In genomic region chr13:92817357-92817756, GRCm38 (mm10) we compare ENCODE assay signal across 28 mouse cellular contexts. TPM values are rescaled to one million over a fixed set of nuclear protein-coding genes. Genes with fewer than 3 reads are reported as not detected.
DNase-seq lines count a peak whose midpoint lies in the region; ATAC-seq and TF ChIP-seq lines count a peak whose summit lies in the region.
"Had no signal": no experiment of that assay in that cellular context is flagged by ENCODE, and none has a peak within 500 bp of the region (broad histone marks: within the 10 kb centered on the region; RNA-seq: fewer than 3 reads in every experiment).

No protein-coding gene starts in this region.

- ATAC-seq in kidney, postnatal 0 days (replicated peaks; ENCODE audit: low FRiP score, low read depth) = no peak; the same call in 1 of the 2 replicates
- ATAC-seq in heart, postnatal 0 days (ENCODE audit: insufficient read depth, low read depth) = peak; percentile 55; the same call in 1 of the 2 replicates
- ATAC-seq: forebrain, postnatal 0 days; hindbrain, embryonic 16.5 days; liver, embryonic 12.5 days; liver, postnatal 0 days had no signal

- no peaks in the 10 kb centered on the region for H3K9me3 ChIP-seq in heart, embryonic 10.5 days
- no peaks in the 10 kb centered on the region for H3K9me3 ChIP-seq in kidney, postnatal 0 days (replicated peaks; ENCODE audit: low read length)
- no peaks in the 10 kb centered on the region for H3K9me3 ChIP-seq in heart, postnatal 0 days (replicated peaks; ENCODE audit: control insufficient read depth, low read length)
- H3K9me3 ChIP-seq: embryonic facial prominence, embryonic 15.5 days; forebrain, embryonic 12.5 days; liver, embryonic 12.5 days; neural tube, embryonic 15.5 days had no signal

- H3K4me1 ChIP-seq in heart, embryonic 10.5 days = peaks cover 14% of the 10 kb centered on the region
- H3K4me1 ChIP-seq in kidney, postnatal 0 days (replicated peaks; ENCODE audit: insufficient read depth, low read length) = no peaks in the 10 kb centered on the region
- H3K4me1 ChIP-seq in heart, postnatal 0 days (ENCODE audit: control insufficient read depth, insufficient read depth) = peaks cover 13% of the 10 kb centered on the region
- H3K4me1 ChIP-seq: forebrain, embryonic 12.5 days; liver, embryonic 12.5 days; neural tube, embryonic 15.5 days had no signal

- peak; percentile 10 to 20 for DNase-seq in heart, adult 9 months (ENCODE audit: low spot score in 2 of 2)
- DNase-seq in heart, embryonic 10.5 days (ENCODE audit: low spot score) = no peak
- DNase-seq in kidney, postnatal 0 days (ENCODE audit: low spot score) = peak; percentile 68
- DNase-seq in kidney, postnatal 25 days = no peak
- peak; percentile 77 for DNase-seq in heart, postnatal 0 days (ENCODE audit: low spot score)
- DNase-seq in urinary bladder, postnatal 10 days (ENCODE audit: low spot score) = no peak
- DNase-seq: adrenal gland, postnatal 25 days; B cell, adult 2 months; cerebellum, adult 11-12 months; cerebellum, adult 9-11 months; forebrain, postnatal 0 days; kidney, adult 8-10 months; kidney, postnatal 10 days; left cerebral cortex, postnatal 4 days; liver, postnatal 0 days; midbrain, embryonic 14.5 days; retina, postnatal 1 day; right cerebral cortex, postnatal 14 days; thymus, postnatal 4 days had no signal

- no peaks in the 10 kb centered on the region for H3K36me3 ChIP-seq in heart, embryonic 10.5 days
- H3K36me3 ChIP-seq in kidney, postnatal 0 days (ENCODE audit: insufficient read depth, low read length) = no peaks in the 10 kb centered on the region
- H3K36me3 ChIP-seq in heart, postnatal 0 days (replicated peaks; ENCODE audit: control insufficient read depth, insufficient read depth, low read length) = no peaks in the 10 kb centered on the region
- H3K36me3 ChIP-seq: embryonic facial prominence, embryonic 15.5 days; forebrain, embryonic 12.5 days; liver, embryonic 12.5 days; neural tube, embryonic 15.5 days had no signal

- no peak for TF ChIP-seq EP300 in heart, postnatal 0 days (IDR thresholded peaks at IDR 0.05; ENCODE audit: low read depth)

- no peak overlapping the region for H3K4me2 ChIP-seq in kidney, postnatal 0 days (ENCODE audit: low read length)
- H3K4me2 ChIP-seq in heart, postnatal 0 days (ENCODE audit: low read depth, low read length) = no peak overlapping the region
- H3K4me2 ChIP-seq: embryonic facial prominence, embryonic 15.5 days; forebrain, embryonic 12.5 days; liver, embryonic 12.5 days; neural tube, embryonic 15.5 days had no signal

- no peak overlapping the region for H3K4me3 ChIP-seq in heart, embryonic 10.5 days
- H3K4me3 ChIP-seq in kidney, postnatal 0 days (replicated peaks; ENCODE audit: low read depth, low read length) = no peak overlapping the region
- H3K4me3 ChIP-seq in heart, postnatal 0 days (ENCODE audit: low read depth, low read length) = no peak overlapping the region
- H3K4me3 ChIP-seq: embryonic facial prominence, embryonic 15.5 days; forebrain, embryonic 12.5 days; layer of hippocampus, adult 2 months; liver, embryonic 12.5 days; neural tube, embryonic 15.5 days had no signal

- WGBS in heart, embryonic 10.5 days = 65% methylated on average over 3 of the region's 3 CpGs
- WGBS in kidney, postnatal 0 days = 25% methylated on average over 3 of the region's 3 CpGs
- 25% methylated on average over 3 of the region's 3 CpGs for WGBS in heart, postnatal 0 days

- H3K9ac ChIP-seq in kidney, postnatal 0 days (ENCODE audit: low read depth, low read length) = no peak overlapping the region
- H3K9ac ChIP-seq in heart, postnatal 0 days (replicated peaks; ENCODE audit: low read depth, low read length) = no peak overlapping the region
- H3K9ac ChIP-seq: embryonic facial prominence, embryonic 15.5 days; forebrain, embryonic 12.5 days; forebrain, postnatal 0 days; liver, embryonic 12.5 days; liver, postnatal 0 days; neural tube, embryonic 15.5 days had no signal

- no peak overlapping the region for H3K27ac ChIP-seq in heart, embryonic 10.5 days
- no peak overlapping the region for H3K27ac ChIP-seq in kidney, postnatal 0 days
- peak overlapping the region; percentile 57 for H3K27ac ChIP-seq in heart, postnatal 0 days (ENCODE audit: low read depth)
- H3K27ac ChIP-seq: embryonic facial prominence, embryonic 15.5 days; forebrain, embryonic 12.5 days; layer of hippocampus, adult 2 months; liver, embryonic 12.5 days; macrophage; neural tube, embryonic 15.5 days had no signal

- H3K27me3 ChIP-seq in heart, embryonic 10.5 days (ENCODE audit: insufficient read depth, poor library complexity, severe bottlenecking) = no peaks in the 10 kb centered on the region
- no peaks in the 10 kb centered on the region for H3K27me3 ChIP-seq in kidney, postnatal 0 days (ENCODE audit: insufficient read depth, low read length)
- no peaks in the 10 kb centered on the region for H3K27me3 ChIP-seq in heart, postnatal 0 days (ENCODE audit: control insufficient read depth, insufficient read depth, low read length)
- H3K27me3 ChIP-seq: embryonic facial prominence, embryonic 15.5 days; forebrain, embryonic 12.5 days; liver, embryonic 12.5 days; neural tube, embryonic 15.5 days had no signal

- no peak for TF ChIP-seq CTCF in kidney, postnatal 0 days (IDR thresholded peaks at IDR 0.05; ENCODE audit: low read depth)
- TF ChIP-seq CTCF in heart, postnatal 0 days (IDR thresholded peaks at IDR 0.05; ENCODE audit: low read depth) = no peak

RNA-seq across cellular contexts. Expression of gene Thbs4, which starts 22.7 kb away (rescaled TPM):
- polyA plus RNA-seq in heart, embryonic 10.5 days (2016; fragmentation: Nextera tagmentation; extraction: Ambion mirVana) = 38.0 and 59.9 TPM in 2 replicates
- polyA plus RNA-seq in kidney, postnatal 0 days (2015; fragmentation: Nextera tagmentation; extraction: Ambion mirVana) = 1.3 and 2.0 TPM in 2 replicates
- 15.3 and 26.6 TPM in 2 replicates for total RNA-seq in heart, postnatal 0 days (2014; rRNA removed; ENCODE audit: low replicate concordance)
- 11.7 and 13.4 TPM in 2 replicates for polyA plus RNA-seq in heart, postnatal 0 days (2015; fragmentation: Nextera tagmentation; extraction: Ambion mirVana)
- total RNA-seq: common myeloid progenitor, adult 5-6 weeks; monocyte, adult 5-6 weeks had no signal
- polyA plus RNA-seq: macrophage had no signal

RNA-seq across cellular contexts. Expression of gene Mtx3, which starts 27.2 kb away (rescaled TPM):
- polyA plus RNA-seq in heart, embryonic 10.5 days (2016; fragmentation: Nextera tagmentation; extraction: Ambion mirVana) = 2.7 and 3.5 TPM in 2 replicates
- 2.7 and 2.9 TPM in 2 replicates for polyA plus RNA-seq in kidney, postnatal 0 days (2015; fragmentation: Nextera tagmentation; extraction: Ambion mirVana)
- 6.0 and 10.0 TPM in 2 replicates for total RNA-seq in heart, postnatal 0 days (2014; rRNA removed; ENCODE audit: low replicate concordance)
- 1.5 and 2.1 TPM in 2 replicates for polyA plus RNA-seq in heart, postnatal 0 days (2015; fragmentation: Nextera tagmentation; extraction: Ambion mirVana)

Comparison
In these comparisons a context has a peak if more than half of its experiments do, and no peak if none do; other contexts are left out.
1. DNase-seq: peak in heart, adult 9 months (2 of 2), kidney, postnatal 0 days (single experiment) and heart, postnatal 0 days (single experiment); none in heart, embryonic 10.5 days (single experiment), kidney, postnatal 25 days (0 of 2) and urinary bladder, postnatal 10 days (single experiment).